Mouse (Mus musculus): Measurements from ENCODE around the gene Atp9a. TPM values are rescaled to one million over a fixed set of nuclear protein-coding genes. Genes with fewer than 3 reads are reported as not detected.
A peak's percentile ranks its signal among the peaks of the same experiment; 100 is the strongest.

The Atp9a gene
- polyA plus RNA-seq, 1 experiment from 2014 or later = 60.4 TPM

GRCm38 (mm10) chr2:168654983-168655669 is 87.1 kb downstream of the Atp9a start:
- Histone ChIP-seq H3K27ac (replicated peaks) (no peak overlapping the region), H3K4me2 (replicated peaks) (no peak overlapping the region), H3K9me3 (no peaks in the 10 kb centered on the region), H3K36me3 (peaks cover 43% of the 10 kb centered on the region), H3K4me1 (no peaks in the 10 kb centered on the region), H3K9ac (replicated peaks) (no peak overlapping the region), H3K27me3 (no peaks in the 10 kb centered on the region), H3K4me3 (no peak overlapping the region)
- 76% methylated on average over 17 of the region's 17 CpGs for WGBS
- no peak for ATAC-seq (replicated peaks)

- Histone ChIP-seq H3K4me2 (replicated peaks) (no peak overlapping the region), H3K4me1 (no peaks in the 10 kb centered on the region), H3K9me3 (no peaks in the 10 kb centered on the region), H3K36me3 (peaks cover 46% of the 10 kb centered on the region), H3K27ac (replicated peaks) (no peak overlapping the region), H3K27me3 (no peaks in the 10 kb centered on the region), H3K4me3 (no peak overlapping the region), H3K9ac (replicated peaks) (no peak overlapping the region)
- WGBS = 77% methylated on average over 9 of the region's 9 CpGs
- ATAC-seq (replicated peaks) = no peak
Observed at GRCm38 (mm10) chr2:168654482-168654881, 87.7 kb downstream of the Atp9a start.

GRCm38 (mm10) chr2:168651757-168652156 is 90.5 kb downstream of the Atp9a start:
- Histone ChIP-seq H3K9ac (replicated peaks) (no peak overlapping the region), H3K4me1 (no peaks in the 10 kb centered on the region), H3K4me3 (no peak overlapping the region), H3K4me2 (replicated peaks) (no peak overlapping the region), H3K27ac (replicated peaks) (no peak overlapping the region), H3K36me3 (peaks cover 61% of the 10 kb centered on the region), H3K27me3 (no peaks in the 10 kb centered on the region), H3K9me3 (no peaks in the 10 kb centered on the region)
- 50% methylated on average over 7 of the region's 7 CpGs for WGBS
- no peak for ATAC-seq (replicated peaks)

- no peaks in the 10 kb centered on the region for H3K9me3 ChIP-seq
- H3K36me3 ChIP-seq = peaks cover 66% of the 10 kb centered on the region
- WGBS = 78% methylated on average over 8 of the region's 8 CpGs
- no peaks in the 10 kb centered on the region for H3K27me3 ChIP-seq
- no peak overlapping the region for H3K27ac ChIP-seq (replicated peaks)
- no peak overlapping the region for H3K4me3 ChIP-seq
- H3K9ac ChIP-seq (replicated peaks) = no peak overlapping the region
- no peak overlapping the region for H3K4me2 ChIP-seq (replicated peaks)
- H3K4me1 ChIP-seq = peaks cover 7% of the 10 kb centered on the region; the same call in 1 of the 2 replicates
- ATAC-seq (replicated peaks) = no peak
Observed at GRCm38 (mm10) chr2:168648171-168648570, 94.0 kb downstream of the Atp9a start.

DNA sequence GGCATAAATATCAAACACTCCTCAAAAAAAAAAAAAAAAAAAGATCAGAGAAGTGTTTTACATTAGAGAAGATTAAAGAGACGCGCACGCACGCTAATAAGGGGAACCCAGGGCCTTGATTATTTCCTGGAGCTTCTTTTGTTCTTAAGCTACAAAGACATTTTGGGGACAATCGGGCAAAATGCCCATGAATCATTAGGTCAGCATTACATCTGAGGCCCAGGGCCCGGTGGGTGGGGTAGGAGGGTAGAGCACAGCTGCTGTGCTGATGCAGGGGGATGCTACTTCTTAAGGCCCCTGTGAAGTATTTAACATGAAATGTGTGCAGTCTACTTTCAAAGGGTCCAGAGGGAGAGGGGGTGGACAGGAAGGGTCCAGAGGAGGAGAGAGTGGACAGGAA is 97.4 kb downstream of the Atp9a start:
- Histone ChIP-seq H3K4me1 (peaks cover 17% of the 10 kb centered on the region), H3K9me3 (no peaks in the 10 kb centered on the region), H3K36me3 (peaks cover 64% of the 10 kb centered on the region), H3K4me3 (no peak overlapping the region), H3K9ac (replicated peaks) (no peak overlapping the region), H3K4me2 (replicated peaks) (no peak overlapping the region), H3K27ac (replicated peaks) (no peak overlapping the region), H3K27me3 (no peaks in the 10 kb centered on the region)
- no peak for ATAC-seq (replicated peaks)
- 6% methylated on average over 6 of the region's 6 CpGs for WGBS

GRCm38 (mm10) chr2:168643524-168644177 is 98.6 kb downstream of the Atp9a start:
- Histone ChIP-seq H3K9me3 (no peaks in the 10 kb centered on the region), H3K27me3 (no peaks in the 10 kb centered on the region), H3K4me1 (peaks cover 17% of the 10 kb centered on the region), H3K27ac (replicated peaks) (no peak overlapping the region), H3K4me3 (no peak overlapping the region), H3K4me2 (replicated peaks) (no peak overlapping the region), H3K9ac (replicated peaks) (no peak overlapping the region), H3K36me3 (peaks cover 64% of the 10 kb centered on the region)
- 70% methylated on average over 20 of the region's 20 CpGs for WGBS
- ATAC-seq (replicated peaks) = no peak

GRCm38 (mm10) chr2:168642187-168642586 is 100.0 kb downstream of the Atp9a start:
- H3K4me2 ChIP-seq (replicated peaks) = no peak overlapping the region
- H3K9ac ChIP-seq (replicated peaks) = no peak overlapping the region
- H3K4me1 ChIP-seq = peaks cover 17% of the 10 kb centered on the region
- peak; percentile 74 for ATAC-seq (replicated peaks)
- H3K9me3 ChIP-seq = no peaks in the 10 kb centered on the region
- 14% methylated on average over 11 of the region's 11 CpGs for WGBS
- H3K36me3 ChIP-seq = peaks cover 52% of the 10 kb centered on the region
- H3K4me3 ChIP-seq = no peak overlapping the region
- H3K27me3 ChIP-seq = no peaks in the 10 kb centered on the region
- peak overlapping the region; percentile 68 for H3K27ac ChIP-seq (replicated peaks)

DNA sequence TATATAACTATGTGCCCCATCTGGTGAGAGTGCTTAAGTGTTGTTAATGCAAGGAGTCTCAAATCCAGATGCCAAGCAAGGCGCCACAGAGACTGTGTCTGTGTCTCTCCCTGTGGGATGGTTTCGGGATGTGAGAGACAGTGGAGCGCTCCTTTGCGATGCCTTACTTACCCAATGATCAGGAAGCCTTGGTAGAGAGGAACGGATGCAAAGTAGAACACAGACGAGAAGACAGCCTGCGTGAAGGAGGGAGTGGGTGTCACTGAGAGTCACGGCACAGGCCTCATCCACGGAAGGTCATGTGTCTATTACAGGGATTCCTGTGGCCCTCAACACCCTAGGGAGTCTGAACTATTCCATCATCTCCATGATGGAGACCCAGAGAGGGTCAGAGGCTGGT is 101.7 kb downstream of the Atp9a start:
- no peak overlapping the region for H3K4me2 ChIP-seq (replicated peaks)
- no peaks in the 10 kb centered on the region for H3K9me3 ChIP-seq
- 93% methylated on average over 9 of the region's 9 CpGs for WGBS
- no peak for ATAC-seq (replicated peaks)
- no peak overlapping the region for H3K4me3 ChIP-seq
- no peak overlapping the region for H3K9ac ChIP-seq (replicated peaks)
- peaks cover 45% of the 10 kb centered on the region for H3K36me3 ChIP-seq
- peaks cover 17% of the 10 kb centered on the region for H3K4me1 ChIP-seq
- H3K27me3 ChIP-seq = no peaks in the 10 kb centered on the region
- no peak overlapping the region for H3K27ac ChIP-seq (replicated peaks)

- peaks cover 36% of the 10 kb centered on the region for H3K36me3 ChIP-seq
- 87% methylated on average over 7 of the region's 7 CpGs for WGBS
- ATAC-seq (replicated peaks) = no peak
- H3K4me2 ChIP-seq (replicated peaks) = no peak overlapping the region
- no peak overlapping the region for H3K9ac ChIP-seq (replicated peaks)
- no peaks in the 10 kb centered on the region for H3K4me1 ChIP-seq
- no peaks in the 10 kb centered on the region for H3K9me3 ChIP-seq
- no peak overlapping the region for H3K27ac ChIP-seq (replicated peaks)
- no peaks in the 10 kb centered on the region for H3K27me3 ChIP-seq
- H3K4me3 ChIP-seq = no peak overlapping the region
Observed at GRCm38 (mm10) chr2:168634881-168635280, 107.3 kb downstream of the Atp9a start.

DNA sequence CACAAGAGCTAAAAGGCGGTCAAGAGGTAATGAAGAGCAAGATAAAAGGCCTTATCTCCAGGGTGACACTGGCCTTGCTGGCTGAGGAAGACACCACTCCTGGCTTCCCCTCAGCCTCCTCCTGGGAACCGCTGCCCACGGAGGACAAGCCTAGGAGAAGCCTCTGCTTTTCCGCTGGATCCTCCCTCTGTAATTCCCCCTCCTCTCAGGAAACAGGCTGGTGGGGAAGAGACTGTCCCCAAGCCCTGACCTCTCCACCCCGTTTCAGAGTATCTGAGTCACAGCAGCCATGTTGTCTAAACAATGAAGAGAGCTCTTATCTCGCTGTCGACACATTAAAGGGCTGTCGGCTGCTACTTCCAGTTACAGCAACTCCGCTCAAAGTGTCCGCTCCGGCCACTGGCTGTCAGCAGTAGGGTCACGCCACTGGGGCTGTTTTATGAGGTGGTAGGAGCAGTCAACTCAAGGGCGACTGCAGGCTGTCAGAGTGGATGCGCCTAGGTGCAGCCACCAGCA is 108.8 kb downstream of the Atp9a start:
- Histone ChIP-seq H3K9me3 (no peaks in the 10 kb centered on the region), H3K36me3 (peaks cover 24% of the 10 kb centered on the region), H3K9ac (replicated peaks) (no peak overlapping the region), H3K4me3 (no peak overlapping the region), H3K27me3 (no peaks in the 10 kb centered on the region), H3K27ac (replicated peaks) (no peak overlapping the region), H3K4me1 (peaks cover 2% of the 10 kb centered on the region; the same call in 1 of the 2 replicates), H3K4me2 (replicated peaks) (no peak overlapping the region)
- no peak for ATAC-seq (replicated peaks)
- WGBS = 68% methylated on average over 14 of the region's 14 CpGs

- no peaks in the 10 kb centered on the region for H3K27me3 ChIP-seq
- H3K4me2 ChIP-seq (replicated peaks) = no peak overlapping the region
- H3K9me3 ChIP-seq = no peaks in the 10 kb centered on the region
- no peak overlapping the region for H3K9ac ChIP-seq (replicated peaks)
- WGBS = 80% methylated on average over 6 of the region's 6 CpGs
- peaks cover 2% of the 10 kb centered on the region; the same call in 1 of the 2 replicates for H3K4me1 ChIP-seq
- no peak overlapping the region for H3K27ac ChIP-seq (replicated peaks)
- H3K36me3 ChIP-seq = peaks cover 24% of the 10 kb centered on the region
- no peak for ATAC-seq (replicated peaks)
- H3K4me3 ChIP-seq = no peak overlapping the region
Observed at GRCm38 (mm10) chr2:168632543-168632942, 109.7 kb downstream of the Atp9a start.

DNA sequence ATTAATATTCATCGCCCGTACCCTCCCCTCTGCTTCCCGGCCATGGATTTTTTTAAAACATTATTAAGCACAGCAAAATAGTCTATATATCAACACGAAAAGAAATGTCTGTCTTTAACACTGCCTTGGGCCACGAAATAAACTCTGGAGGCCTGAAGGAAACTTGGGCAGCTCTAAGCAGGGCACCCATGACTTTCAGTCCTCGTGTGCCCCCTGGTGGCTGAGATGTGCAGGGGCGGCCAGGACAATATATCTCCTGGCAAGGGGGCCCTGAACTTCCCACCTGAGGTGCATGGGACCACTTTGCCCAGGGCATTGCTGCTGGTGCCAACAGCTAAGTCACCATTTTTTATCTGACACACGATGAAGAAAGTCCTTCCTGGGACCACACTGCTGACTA is 113.4 kb downstream of the Atp9a start:
- H3K27me3 ChIP-seq = no peaks in the 10 kb centered on the region
- ATAC-seq (replicated peaks) = peak; percentile 74
- H3K4me3 ChIP-seq = no peak overlapping the region
- peaks cover 13% of the 10 kb centered on the region; the same call in 1 of the 2 replicates for H3K36me3 ChIP-seq
- peaks cover 19% of the 10 kb centered on the region for H3K4me1 ChIP-seq
- 27% methylated on average over 8 of the region's 8 CpGs for WGBS
- H3K27ac ChIP-seq (replicated peaks) = no peak overlapping the region
- no peak overlapping the region for H3K9ac ChIP-seq (replicated peaks)
- no peaks in the 10 kb centered on the region for H3K9me3 ChIP-seq
- H3K4me2 ChIP-seq (replicated peaks) = no peak overlapping the region
